Comparison of ENCODE assay signal across 8 mouse cellular contexts in genomic region chrX:41910981-41911380, GRCm38 (mm10). TPM values are rescaled to one million over a fixed set of nuclear protein-coding genes. Genes with fewer than 3 reads are reported as not detected.
DNase-seq lines count a peak whose midpoint lies in the region; ATAC-seq and TF ChIP-seq lines count a peak whose summit lies in the region.

No protein-coding gene starts in this region.

- WGBS in lung, adult 2 months, result 29% methylated on average over 24 of the region's 24 CpGs
- WGBS in embryonic facial prominence, embryonic 15.5 days, result 17% methylated on average over 22 of the region's 24 CpGs
- 17% methylated on average over 24 of the region's 24 CpGs for WGBS in hindbrain, embryonic 10.5 days

- no peak for TF ChIP-seq CTCF in lung, adult 2 months (IDR thresholded peaks at IDR 0.05; ENCODE audit: insufficient read depth, low read length)

- no peaks in the 10 kb centered on the region; the same call in 1 of the 2 replicates for H3K4me1 ChIP-seq in lung, adult 2 months (ENCODE audit: control insufficient read depth, insufficient read depth, low read length)
- H3K4me1 ChIP-seq in embryonic facial prominence, embryonic 15.5 days, result no peaks in the 10 kb centered on the region
- peaks cover 7% of the 10 kb centered on the region; the same call in 1 of the 2 replicates for H3K4me1 ChIP-seq in hindbrain, embryonic 10.5 days (replicated peaks)

- no peaks in the 10 kb centered on the region for H3K27me3 ChIP-seq in embryonic facial prominence, embryonic 15.5 days
- H3K27me3 ChIP-seq in hindbrain, embryonic 10.5 days (ENCODE audit: insufficient read depth, poor library complexity, severe bottlenecking), result no peaks in the 10 kb centered on the region

- DNase-seq in lung, adult 2 months, result peak; percentile 11
- no peak for DNase-seq in lung, postnatal 25 days (ENCODE audit: low spot score)
- DNase-seq in adrenal gland, postnatal 25 days, result peak; percentile 21
- no peak for DNase-seq in hindbrain, embryonic 10.5 days (ENCODE audit: low spot score)
- peak; percentile 40 for DNase-seq in liver
- peak; percentile 38 for DNase-seq in neural tube, embryonic 10.5 days (ENCODE audit: extremely low spot score, low spot score)
- no peak for DNase-seq in frontal cortex, postnatal 14 days (ENCODE audit: low spot score in 2 of 2)

- no peak for TF ChIP-seq POLR2A in lung, adult 2 months (IDR thresholded peaks at IDR 0.05; ENCODE audit: borderline replicate concordance, extremely low read depth, low read depth, low read length)

- no peaks in the 10 kb centered on the region for H3K9me3 ChIP-seq in embryonic facial prominence, embryonic 15.5 days (replicated peaks)
- H3K9me3 ChIP-seq in hindbrain, embryonic 10.5 days, result peaks cover 4% of the 10 kb centered on the region; the same call in 1 of the 2 replicates

- peak overlapping the region; percentile 92 for H3K27ac ChIP-seq in embryonic facial prominence, embryonic 15.5 days (replicated peaks)
- H3K27ac ChIP-seq in hindbrain, embryonic 10.5 days, result peak overlapping the region; percentile 93

- H3K9ac ChIP-seq in embryonic facial prominence, embryonic 15.5 days, result peak overlapping the region; percentile 53

- peak overlapping the region; percentile 49 for H3K4me2 ChIP-seq in embryonic facial prominence, embryonic 15.5 days (replicated peaks)

- no peak for ATAC-seq in embryonic facial prominence, embryonic 15.5 days (ENCODE audit: insufficient number of reproducible peaks, low FRiP score, low TSS enrichment, low read depth)

- H3K36me3 ChIP-seq in embryonic facial prominence, embryonic 15.5 days, result no peaks in the 10 kb centered on the region
- no peaks in the 10 kb centered on the region for H3K36me3 ChIP-seq in hindbrain, embryonic 10.5 days

- peak overlapping the region; percentile 74 for H3K4me3 ChIP-seq in lung, adult 2 months (replicated peaks; ENCODE audit: extremely low read depth, low read depth, low read length)
- H3K4me3 ChIP-seq in embryonic facial prominence, embryonic 15.5 days (replicated peaks), result peak overlapping the region; percentile 65
- H3K4me3 ChIP-seq in hindbrain, embryonic 10.5 days, result peak overlapping the region; percentile 67

RNA-seq across cellular contexts. Expression of gene Thoc2, which starts 9.5 kb away (rescaled TPM):
- 3.9 and 9.5 TPM in 2 replicates for polyA plus RNA-seq in lung, adult 2 months (2012; rRNA removed)
- 78.4 and 81.1 TPM in 2 replicates for total RNA-seq in adrenal gland, postnatal 25 days (2021)
- 74.8 and 77.6 TPM in 2 replicates for polyA plus RNA-seq in embryonic facial prominence, embryonic 15.5 days (2015; fragmentation: Nextera tagmentation; extraction: Ambion mirVana)
- 65.3 and 78.3 TPM in 2 replicates for polyA plus RNA-seq in hindbrain, embryonic 10.5 days (2016; fragmentation: Nextera tagmentation; extraction: Ambion mirVana)

Comparison
In these comparisons a context has a peak if more than half of its experiments do, and no peak if none do; other contexts are left out.
1. DNase-seq: peak in lung, adult 2 months (single experiment), adrenal gland, postnatal 25 days (single experiment), liver (single experiment) and neural tube, embryonic 10.5 days (single experiment); none in lung, postnatal 25 days (single experiment), hindbrain, embryonic 10.5 days (single experiment) and frontal cortex, postnatal 14 days (0 of 2).
2. Peak in every context shown above with its lines, with median percentiles within 50 percentile points of each other: H3K4me3 ChIP-seq.